Mouse (Mus musculus) adrenal gland, postnatal 10 days (tissue): ENCODE data around the gene Mknk2. TPM values are rescaled to one million over a fixed set of nuclear protein-coding genes. Genes with fewer than 3 reads are reported as not detected.

Experiments
- DNase-seq: peaks from one replicate; pipeline ENCODE4 v3.0.0; 2021; ENCODE audit warnings: mixed read lengths
- total RNA-seq, 2 experiments: library from RNA; stranded (reverse); gene quantifications; 2 replicates each; pipeline ENCODE4 v1.2.3; 2021

Mknk2 gene
- total RNA-seq, 2 experiments from 2014 or later, result 249 to 298 TPM

GRCm38 (mm10) chr10:80692249-80693165, 14.6 kb upstream of the Mknk2 start:
- no peak for DNase-seq

GRCm38 (mm10) chr10:80687850-80688249, 9.9 kb upstream of the Mknk2 start:
- peak; percentile 79 for DNase-seq

DNA sequence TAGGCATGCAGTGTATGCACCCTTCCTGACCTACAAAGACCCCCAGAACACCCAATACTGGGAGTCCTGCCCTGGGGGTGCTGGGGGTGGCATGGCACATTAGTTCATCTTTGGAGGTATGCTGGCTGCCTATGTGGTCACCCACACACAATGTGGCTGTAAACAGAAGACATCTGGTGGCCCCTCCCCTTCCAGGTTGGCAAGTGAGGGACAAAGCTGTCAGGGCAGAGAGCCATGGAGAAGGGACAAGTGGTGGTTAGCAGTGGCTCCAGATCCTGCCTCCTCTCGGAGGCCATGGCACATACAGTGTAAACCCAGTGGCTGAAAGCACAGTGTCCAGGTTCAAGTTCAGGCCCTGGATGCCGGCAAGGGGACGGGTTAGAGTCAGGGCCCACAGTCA, 8.7 kb upstream of the Mknk2 start:
- DNase-seq, result no peak

DNA sequence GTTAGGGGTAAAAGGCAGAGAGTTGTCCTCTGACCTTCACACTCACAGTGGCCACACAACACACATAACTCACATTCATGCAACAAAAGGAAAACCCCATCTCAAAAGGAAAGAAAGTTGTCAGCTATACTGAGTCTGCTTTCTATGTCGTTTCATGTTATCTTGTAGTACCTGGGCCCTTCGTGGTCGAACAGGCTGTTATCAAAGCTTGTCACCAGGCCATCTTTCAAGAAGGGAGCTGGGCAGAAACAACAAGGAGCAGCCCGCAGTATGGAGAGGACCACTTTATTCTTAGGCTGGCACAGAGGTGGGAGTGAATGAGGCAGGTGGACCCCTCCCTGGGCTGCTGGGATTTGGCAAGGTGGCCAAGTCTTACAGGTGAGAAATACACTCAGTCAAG, 7.1 kb upstream of the Mknk2 start:
- DNase-seq, result no peak

DNA sequence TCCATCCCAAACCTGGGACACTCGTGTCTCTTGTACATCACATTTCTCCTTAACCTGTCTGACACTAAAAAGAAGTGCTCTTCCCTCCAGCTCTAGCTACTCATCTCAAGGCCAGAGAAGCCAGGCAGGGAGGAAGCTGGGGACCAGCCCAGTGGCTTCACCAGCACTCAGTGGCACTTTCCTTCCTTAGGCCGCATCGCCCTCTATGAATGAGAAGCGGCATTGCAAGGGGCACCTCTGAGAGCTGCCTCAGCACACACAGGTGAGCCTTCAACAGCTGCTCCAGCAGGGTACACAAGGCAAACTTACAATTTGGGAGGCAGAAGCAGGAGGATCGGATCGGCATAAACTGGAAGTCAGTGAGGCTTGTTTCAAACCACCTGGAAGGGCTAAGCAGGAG, 6.3 kb upstream of the Mknk2 start:
- DNase-seq, result peak; percentile 82

- DNase-seq, result no peak
These were observed 5.7 kb upstream of the Mknk2 start for GRCm38 (mm10) chr10:80683647-80684046.

GRCm38 (mm10) chr10:80682003-80682402, 4.1 kb upstream of the Mknk2 start:
- DNase-seq, result no peak

DNA sequence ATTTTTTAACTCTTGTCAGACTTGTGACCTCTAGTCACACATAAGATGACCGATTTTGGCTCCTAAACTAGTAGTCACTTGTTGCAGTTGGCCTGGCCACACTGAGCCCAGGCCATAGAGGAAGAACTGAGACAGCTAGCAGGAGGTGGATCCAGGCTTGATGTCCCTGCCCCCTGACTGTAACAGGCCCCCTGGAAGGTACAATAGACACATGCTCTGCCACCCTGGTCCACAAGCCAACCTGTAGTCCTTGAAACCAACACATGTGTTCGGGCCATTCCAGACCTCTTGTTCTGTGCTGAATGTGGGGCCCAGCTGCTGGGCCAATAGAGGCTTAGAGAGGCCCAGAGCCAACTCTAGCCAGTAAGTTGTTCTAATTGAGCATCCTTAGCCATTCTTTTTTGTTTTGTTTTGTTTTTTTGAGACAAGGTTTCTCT, 2.4 kb upstream of the Mknk2 start:
- no peak for DNase-seq

- DNase-seq, result peak; percentile 71
These were observed 1.8 kb upstream of the Mknk2 start for GRCm38 (mm10) chr10:80679556-80680259.

DNA sequence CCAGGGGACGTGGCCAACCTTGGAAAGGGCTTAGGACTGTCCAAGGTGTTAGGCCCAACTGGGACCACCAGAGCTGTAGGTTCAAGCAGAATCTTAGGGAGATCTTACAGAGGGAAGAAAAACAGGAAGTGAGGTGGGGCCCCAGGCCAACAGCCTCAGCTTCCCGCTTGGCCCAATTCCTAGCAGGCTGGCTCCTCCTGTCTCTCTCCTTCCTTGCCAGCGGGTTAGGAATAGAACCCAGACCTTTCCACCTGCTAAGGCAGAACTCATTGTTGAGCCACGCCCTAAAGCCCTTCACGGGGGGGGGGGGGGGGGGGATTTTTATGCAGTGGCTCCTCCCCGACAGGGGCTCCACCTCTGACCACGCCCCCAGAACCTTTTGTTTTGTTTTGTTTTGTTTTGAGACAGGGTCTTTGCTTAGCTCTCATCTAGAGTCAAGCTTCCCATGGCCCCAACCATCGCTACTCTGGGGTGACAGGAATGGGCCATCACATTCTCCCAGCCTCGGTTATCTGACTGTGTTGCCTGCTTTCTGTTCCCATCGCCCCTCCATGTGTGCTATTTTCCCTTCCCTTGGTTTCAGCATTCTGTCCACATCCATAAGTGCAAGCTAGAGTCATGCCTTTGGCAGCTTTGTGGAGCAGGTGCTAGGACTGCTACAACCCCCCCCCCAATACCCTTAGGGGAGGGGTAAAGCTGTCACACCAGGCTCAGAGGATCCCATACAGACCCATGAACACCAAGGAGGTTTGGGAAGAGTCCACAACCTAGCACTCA, 877 bp upstream of the Mknk2 start:
- peak; percentile 67 for DNase-seq

GRCm38 (mm10) chr10:80677128-80677875, 610 bp downstream of the Mknk2 start:
- DNase-seq, result peak; percentile 57

- peak; percentile 100 for DNase-seq
These were observed 1.5 kb downstream of the Mknk2 start for GRCm38 (mm10) chr10:80676198-80676928.

DNA sequence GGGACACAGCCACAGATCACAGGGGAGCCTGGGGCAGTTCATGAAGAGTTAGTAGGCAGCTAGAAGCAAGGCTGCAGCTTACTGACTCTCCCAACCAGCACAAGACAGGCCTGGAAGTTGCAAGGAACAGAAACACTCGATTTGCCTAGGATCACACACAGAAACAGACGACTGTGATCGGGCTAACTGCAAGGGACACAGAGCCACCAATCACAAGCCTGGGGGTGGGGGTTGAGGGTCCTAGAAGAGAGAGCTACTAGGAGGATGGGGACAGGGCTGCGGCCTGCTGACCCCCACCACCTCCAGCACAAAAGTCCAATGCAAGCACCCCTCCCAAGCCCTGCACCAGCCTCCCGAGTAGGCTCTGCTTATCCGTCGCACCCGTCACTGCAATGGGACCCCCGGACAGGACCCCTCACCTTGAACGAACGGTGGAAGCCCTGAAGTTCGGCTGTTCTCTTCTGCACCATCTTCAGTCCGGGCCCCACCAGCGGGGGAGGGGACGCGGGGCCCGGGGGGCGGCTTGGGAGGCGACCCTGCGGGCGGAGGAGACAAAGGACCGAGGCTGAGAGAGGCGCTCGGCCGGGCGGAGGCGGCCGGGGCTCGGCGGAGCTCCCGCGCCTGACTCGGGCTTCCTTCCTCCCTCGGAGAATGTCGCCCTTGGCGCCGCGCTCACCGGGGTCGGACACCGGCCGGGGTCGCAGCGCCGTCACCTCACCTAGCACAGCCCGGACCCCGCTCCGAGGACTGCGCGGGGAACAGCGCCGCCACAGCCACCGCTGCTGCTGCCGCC, 2.3 kb downstream of the Mknk2 start:
- no peak for DNase-seq

DNA sequence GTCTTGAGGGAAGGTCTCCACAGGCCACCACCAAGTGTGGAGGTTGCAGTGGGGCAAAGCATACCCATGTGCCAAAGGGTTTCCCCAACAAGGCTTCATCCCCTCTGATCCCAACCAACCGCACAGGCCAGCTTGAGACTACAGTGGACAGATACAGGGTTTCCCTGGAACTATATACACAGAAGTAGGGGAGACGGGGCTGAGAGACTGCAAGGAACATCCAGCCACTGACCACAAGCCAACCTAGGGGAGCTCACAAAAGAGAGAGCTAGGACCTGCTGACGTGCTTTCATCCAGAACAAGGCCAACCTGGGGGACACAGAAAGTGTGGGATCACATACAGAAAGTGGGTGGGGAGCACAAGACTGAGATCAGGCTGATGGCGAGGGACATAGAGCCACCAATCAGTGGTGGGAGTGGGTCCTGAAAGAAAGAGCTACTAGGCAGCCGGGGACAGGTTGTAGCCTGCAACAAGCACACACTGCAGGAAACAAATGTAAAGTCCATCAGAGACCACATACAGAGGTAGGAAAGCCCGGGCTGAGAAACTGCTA, 3.0 kb downstream of the Mknk2 start:
- DNase-seq, result no peak

DNA sequence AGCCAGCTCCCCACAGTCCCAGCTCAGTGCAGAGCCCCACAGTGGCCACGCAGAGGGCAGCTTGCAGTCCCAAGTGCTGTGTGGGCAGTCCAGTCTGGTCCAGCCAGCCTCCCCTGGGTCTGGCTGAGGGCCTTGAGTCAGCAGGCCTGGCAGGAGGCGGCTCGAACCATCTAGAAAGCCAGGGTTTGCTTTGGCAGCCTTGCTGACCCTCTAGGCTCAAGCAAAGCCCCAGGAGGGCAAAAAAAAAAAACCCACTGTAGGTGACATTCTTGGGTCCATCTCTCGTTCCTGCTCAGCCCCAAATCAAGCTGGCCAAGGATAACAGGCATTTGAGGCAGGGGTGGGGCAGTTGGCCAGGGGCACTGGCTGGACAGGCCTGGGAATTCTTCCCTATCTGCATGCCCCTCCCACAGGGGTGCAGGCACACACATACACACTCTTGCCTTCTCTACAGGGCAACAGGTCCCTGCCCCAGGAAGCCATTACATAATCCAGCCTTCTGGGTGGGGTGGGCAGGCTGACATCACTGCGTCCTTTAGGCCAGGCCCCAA, 3.7 kb downstream of the Mknk2 start:
- DNase-seq, result peak; percentile 76

GRCm38 (mm10) chr10:80673690-80674089, 4.2 kb downstream of the Mknk2 start:
- DNase-seq, result no peak

DNA sequence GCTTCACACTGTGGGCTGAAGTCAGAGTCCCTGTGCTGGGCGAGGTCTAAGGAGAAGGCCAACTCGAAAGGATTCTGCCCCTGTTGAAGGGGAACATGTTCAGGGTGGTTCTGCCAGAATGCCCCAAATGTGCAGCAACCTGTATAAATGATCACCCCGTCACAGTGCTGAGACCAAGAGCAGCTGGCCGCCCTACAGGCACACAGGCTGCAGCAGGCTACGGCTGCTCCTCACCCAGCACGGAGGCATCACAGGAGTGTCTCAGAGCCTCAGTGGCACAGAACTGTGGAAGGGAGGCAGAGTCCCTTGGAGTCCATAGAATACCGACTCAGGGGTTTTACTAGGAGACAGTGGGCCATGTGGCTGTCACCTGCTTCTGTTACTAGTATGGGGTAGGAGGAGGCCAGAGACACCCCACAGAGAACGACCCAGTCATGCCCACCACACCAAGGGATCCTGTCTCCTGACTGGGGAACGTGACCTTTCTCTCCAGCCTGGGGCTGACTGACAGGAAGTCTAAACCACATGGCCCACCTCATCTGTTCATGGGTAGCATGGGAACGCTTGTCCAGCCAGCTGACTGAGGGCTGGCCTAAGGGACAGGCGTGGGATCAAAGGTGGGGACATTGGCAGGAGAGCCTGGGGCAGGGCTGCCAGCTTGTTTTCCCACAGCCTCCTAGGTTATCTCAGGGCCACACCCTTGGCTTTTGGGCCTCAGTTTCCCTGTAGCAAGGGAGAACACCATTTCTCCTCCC, 5.8 kb downstream of the Mknk2 start:
- DNase-seq, result no peak

DNA sequence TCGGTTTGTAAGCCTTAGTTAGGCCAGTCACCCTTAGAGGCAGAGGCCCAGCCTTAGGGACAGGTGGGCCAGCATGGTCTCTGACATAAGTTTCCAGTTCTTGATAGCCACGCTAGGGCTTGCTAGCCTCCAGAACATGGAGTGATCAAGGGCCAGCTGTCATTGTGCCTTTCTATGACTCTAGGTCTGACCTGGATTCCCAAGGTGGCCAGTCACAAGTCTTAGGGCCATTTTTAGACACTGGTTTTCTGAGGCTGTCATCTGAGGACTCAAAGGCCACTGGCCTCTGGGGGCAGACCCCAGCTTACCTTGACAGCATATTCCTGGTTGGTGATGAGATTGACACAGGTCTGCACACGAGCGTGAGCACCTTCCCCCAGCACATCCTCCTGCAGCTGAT, 6.7 kb downstream of the Mknk2 start:
- no peak for DNase-seq

DNA sequence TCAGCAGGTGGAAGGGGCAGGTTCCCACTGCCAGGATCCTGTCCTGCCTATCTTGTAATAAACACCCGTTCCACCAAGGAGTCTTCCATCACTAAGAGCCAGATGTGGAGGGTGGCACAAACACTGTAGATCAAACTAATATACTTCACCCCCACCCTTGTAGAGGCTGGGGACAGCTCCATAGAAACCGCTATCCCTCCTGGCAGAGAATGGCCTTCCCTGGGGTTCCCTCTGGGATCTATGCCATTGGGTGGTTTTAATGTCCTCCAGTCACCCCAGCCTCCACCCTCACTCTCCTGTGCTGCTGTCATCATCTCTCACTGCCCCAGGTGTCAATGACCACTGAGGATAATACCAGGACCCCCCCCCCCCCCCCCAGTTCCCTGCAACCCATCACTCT, 7.4 kb downstream of the Mknk2 start:
- peak; percentile 51 for DNase-seq
